Mouse (Mus musculus): ENCODE results near the gene Rgcc.

The Rgcc gene

DNA sequence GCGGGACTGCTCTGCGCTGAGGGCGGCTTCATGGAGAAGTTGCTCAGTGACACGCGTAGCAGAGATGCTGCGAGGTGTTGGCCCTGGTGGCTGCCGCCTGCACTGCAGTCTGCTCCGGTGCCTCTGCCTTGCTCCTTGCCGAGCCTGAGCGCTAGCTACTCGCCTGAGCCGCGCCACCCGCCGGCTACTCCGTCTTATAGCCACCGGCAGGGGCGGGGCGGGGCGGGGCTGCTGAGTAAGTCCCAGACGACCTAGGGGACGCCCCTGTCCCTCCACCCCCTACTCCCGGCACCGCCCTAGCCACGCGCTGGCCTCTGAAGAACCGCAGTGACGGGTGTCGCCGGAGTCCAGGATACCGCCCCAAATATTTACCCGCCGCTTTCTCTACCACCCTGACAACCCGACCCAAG is at the start of gene Rgcc:
Rgcc (minus strand) TSS at position 180 of the 410 bp plus-strand sequence.
- ChIA-PET POLR2A (interaction anchor here in 3 of 4 experiments (0.5 to 6.9 kb wide), 33 partner anchors 8 to 1227 kb away, joined by 3 to 47 read pairs (median 4); no protein-coding TSS in a partner anchor), CTCF (interaction anchor here (0.7 to 2.0 kb wide), 8 partner anchors 9 to 794 kb away, joined by 3 to 6 read pairs (median 3); no protein-coding TSS in a partner anchor)

DNA sequence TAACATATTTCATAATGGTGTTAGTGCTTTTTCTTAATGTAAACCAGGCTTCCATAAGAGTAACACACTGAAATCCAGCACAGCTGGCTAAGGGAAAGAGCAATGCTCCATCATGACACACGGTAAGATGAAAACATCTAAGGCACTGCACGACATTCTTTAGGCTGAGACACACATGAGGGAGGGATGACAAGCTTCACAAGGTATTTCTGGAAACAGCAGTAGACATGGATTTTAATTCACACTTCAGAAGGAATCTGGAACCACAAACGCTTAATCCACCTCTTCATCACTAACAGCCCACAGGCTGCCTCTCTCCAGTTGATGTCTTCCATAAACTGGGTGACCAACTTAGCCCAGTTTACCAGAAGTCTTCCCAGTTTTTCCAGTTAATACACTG is 44.9 kb upstream of the Rgcc start:
- ChIA-PET POLR2A (interaction anchor here in 2 of 4 experiments (0.7 to 1.5 kb wide), 5 partner anchors 11 to 647 kb away, joined by 3 to 5 read pairs (median 3); no protein-coding TSS in a partner anchor), CTCF (no interaction called here)

DNA sequence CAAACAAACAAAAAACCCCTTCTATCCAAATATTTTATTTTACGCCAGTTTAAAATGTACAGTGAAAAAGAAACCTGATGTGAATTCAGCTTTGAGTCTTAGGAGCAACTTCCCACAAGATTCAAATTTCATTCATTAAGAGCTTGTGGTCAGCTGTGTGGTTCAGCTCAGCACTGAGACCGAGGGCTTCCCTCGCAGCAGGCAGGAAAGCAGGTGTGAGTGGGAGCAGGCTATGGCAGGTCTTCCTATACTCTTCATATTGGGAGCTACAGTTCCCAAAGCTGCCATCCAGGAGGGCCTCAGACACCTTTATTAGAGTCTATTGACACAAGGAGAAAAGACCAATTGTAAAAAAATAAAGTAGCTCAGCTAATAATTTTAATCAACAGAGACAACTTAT is 34.2 kb upstream of the Rgcc start:
- ChIA-PET POLR2A (interaction anchor here in 2 of 4 experiments (0.6 to 1.3 kb wide), 2 partner anchors 133 to 610 kb away, joined by 3 to 4 read pairs; no protein-coding TSS in a partner anchor), CTCF (interaction anchor here (0.6 to 1.9 kb wide), 8 partner anchors 8 to 224 kb away, joined by 3 to 6 read pairs (median 4); no protein-coding TSS in a partner anchor)

GRCm38 (mm10) chr14:79331936-79332335 is 30.5 kb upstream of the Rgcc start:
- ChIA-PET POLR2A (interaction anchor here in 3 of 4 experiments (0.6 to 2.2 kb wide), 14 partner anchors 9 to 682 kb away, joined by 3 to 8 read pairs (median 3); partner anchors contain the start of gene Rgcc (in 1 of the 3)), CTCF (interaction anchor here in 1 of 4 experiments (1.0 to 1.5 kb wide), 2 partner anchors 11 to 207 kb away, joined by 4 to 9 read pairs; no protein-coding TSS in a partner anchor)

DNA sequence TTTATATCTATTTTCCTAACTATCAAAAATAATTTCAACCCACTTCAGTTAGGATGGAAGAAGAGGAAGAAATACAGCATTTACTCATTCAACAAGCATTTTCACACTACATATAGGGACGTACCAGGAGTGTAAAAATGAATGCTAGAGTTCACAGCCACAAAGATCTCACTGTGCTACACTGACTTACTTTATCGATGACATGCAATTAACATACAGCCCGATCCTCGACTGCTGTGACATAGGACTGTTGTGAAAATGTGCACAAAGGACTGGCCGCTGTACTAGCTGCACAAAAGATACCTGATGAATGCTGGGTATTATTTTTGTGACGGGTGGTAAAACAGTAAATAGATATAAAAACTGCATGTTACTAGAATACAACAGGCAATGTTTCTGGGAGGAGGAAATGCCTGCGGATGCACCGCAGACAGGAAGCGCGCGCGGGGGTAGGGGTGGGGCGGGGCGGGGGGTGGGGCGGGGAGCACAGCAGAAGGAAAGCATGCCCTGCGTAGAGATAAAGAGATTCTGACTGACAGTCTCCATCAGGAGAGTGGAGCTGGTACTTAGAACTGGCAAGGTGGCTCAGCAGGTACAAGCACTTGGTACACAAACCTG is 29.6 kb upstream of the Rgcc start:
- ChIA-PET CTCF (interaction anchor here in 1 of 4 experiments (1.0 kb wide), 1 partner anchor 206 kb away, joined by 4 read pairs; no protein-coding TSS in a partner anchor), POLR2A (interaction anchor here in 2 of 4 experiments (0.6 to 2.2 kb wide), 7 partner anchors 10 to 211 kb away, joined by 3 to 8 read pairs (median 3); no protein-coding TSS in a partner anchor)

DNA sequence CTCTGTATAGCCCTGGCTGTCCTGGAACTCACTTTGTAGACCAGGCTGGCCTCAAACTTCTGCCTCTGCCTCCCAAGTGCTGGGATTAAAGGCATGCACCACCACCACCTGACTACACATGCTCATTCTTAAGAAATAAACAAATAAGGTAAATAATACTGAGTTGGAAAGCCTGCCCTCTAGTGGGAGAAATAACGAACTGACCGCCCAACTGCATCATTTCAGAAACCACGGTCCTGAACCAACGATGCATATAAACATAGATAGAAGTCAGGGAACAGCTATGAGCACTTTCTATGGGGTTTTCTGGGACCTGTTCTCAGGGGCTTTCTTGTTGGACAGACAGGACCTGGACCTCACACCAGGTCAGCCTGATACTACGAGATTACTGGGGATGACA is 25.6 kb upstream of the Rgcc start:
- ChIA-PET CTCF (interaction anchor here (0.7 to 2.0 kb wide), 15 partner anchors 9 to 711 kb away, joined by 3 to 7 read pairs (median 4); no protein-coding TSS in a partner anchor), POLR2A (no interaction called here)

DNA sequence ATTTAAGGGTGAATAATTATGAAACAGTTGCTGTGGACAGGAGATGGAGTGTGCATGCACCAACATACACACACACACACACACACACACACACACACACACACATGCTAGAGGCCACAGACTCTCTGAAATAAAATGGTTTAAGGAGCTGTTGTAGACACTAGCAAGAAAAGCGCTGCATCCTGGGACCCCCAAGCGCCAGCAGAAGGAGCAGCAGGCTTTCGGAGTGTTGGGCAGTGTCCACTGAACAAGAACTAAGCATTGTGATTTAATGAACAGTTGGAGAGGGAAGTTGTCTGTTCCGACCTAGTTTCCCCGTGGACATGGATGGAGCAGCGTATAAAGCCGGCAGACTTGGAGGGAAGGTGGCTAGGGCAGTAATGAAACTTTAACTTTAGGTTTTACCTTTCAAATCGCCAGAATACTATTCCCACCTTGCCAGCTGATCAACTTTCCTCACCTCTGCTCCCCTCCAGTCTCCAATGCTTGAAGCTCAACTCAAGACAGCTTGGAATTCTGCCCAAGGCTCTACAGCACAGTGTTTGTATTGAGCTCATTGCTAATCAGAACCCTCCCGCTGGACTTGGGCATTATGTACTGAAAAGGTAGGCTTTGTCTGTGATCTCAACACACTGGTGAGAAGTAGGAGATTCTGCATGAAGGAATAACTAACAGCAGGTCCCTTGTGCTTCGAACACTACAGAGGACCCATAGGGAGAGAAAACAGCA is 22.8 kb upstream of the Rgcc start:
- ChIA-PET POLR2A (interaction anchor here in 1 of 4 experiments (1.0 to 3.1 kb wide), 3 partner anchors 10 to 37 kb away, joined by 3 to 11 read pairs (median 4); no protein-coding TSS in a partner anchor), CTCF (interaction anchor here in 1 of 4 experiments (0.6 to 0.8 kb wide), 2 partner anchors 11 to 138 kb away, joined by 4 read pairs; no protein-coding TSS in a partner anchor)

DNA sequence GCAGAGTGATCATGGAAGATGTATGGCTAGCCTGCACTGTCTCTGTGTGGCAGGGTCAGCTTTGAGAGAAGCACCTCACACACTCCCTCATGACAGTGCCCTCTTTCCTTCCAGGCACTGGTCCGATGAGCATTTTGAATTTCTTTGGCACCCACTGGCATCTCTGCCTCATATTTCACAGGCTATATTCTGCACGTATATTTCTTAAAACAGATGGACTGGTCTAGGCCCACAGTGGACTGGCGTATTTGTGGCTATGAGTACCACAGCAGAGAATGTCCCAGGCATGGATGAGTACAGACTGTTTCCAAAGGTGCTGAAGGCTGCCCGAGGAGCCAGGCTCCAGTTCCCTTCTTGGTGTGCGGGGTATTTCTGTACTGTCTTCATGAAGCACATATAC is 20.4 kb upstream of the Rgcc start:
- POLR2A ChIA-PET: interaction anchor here in 1 of 4 experiments (3.1 kb wide), 1 partner anchor 22 kb away, joined by 11 read pairs; no protein-coding TSS in a partner anchor
- CTCF ChIA-PET: interaction anchor here in 2 of 4 experiments (0.5 to 1.7 kb wide), 6 partner anchors 11 to 652 kb away, joined by 3 to 9 read pairs (median 5); partner anchors contain the start of gene Rgcc (in 1 of the 2)

GRCm38 (mm10) chr14:79321152-79321551 is 19.7 kb upstream of the Rgcc start:
- ChIA-PET POLR2A (interaction anchor here in 3 of 4 experiments (0.5 to 1.2 kb wide), 16 partner anchors 8 to 767 kb away, joined by 3 to 8 read pairs (median 3); partner anchors contain the start of gene Rgcc (in 1 of the 3)), CTCF (interaction anchor here (0.5 to 1.7 kb wide), 41 partner anchors 9 to 787 kb away, joined by 3 to 10 read pairs (median 4); partner anchors contain the start of gene Rgcc (in 2 of the 4))

GRCm38 (mm10) chr14:79317602-79318001 is 16.2 kb upstream of the Rgcc start:
- CTCF ChIA-PET: no interaction called here
- POLR2A ChIA-PET: interaction anchor here in 2 of 4 experiments (0.5 to 1.6 kb wide), 4 partner anchors 16 to 260 kb away, joined by 3 to 5 read pairs (median 4); partner anchors contain the start of gene Rgcc (in 1 of the 2)

DNA sequence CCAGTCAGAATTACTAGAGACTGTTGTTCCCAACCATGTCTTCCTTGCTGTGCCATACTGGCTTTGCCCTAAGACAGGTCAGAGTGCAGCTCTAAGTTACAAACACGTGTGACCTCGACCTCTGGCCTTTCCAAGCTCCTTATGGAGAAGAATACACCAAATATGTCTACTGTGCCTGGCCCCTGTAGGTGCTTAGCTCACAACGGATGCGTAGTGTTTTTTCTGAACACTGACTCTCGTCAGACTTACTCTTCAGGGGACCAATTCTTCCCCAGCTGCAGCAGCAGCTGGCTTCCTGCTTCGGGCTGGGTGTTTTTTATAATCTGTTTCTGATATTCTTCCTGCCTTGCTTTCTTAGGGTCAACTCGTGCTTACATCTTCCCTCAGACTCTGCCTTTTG is 14.4 kb upstream of the Rgcc start:
- CTCF ChIA-PET: interaction anchor here in 1 of 4 experiments (0.6 kb wide), 1 partner anchor 207 kb away, joined by 4 read pairs; no protein-coding TSS in a partner anchor
- POLR2A ChIA-PET: interaction anchor here (0.5 to 3.1 kb wide), 5 partner anchors 16 to 582 kb away, joined by 3 to 13 read pairs (median 3); no protein-coding TSS in a partner anchor

- ChIA-PET POLR2A (interaction anchor here (0.6 to 4.7 kb wide), 18 partner anchors 9 to 444 kb away, joined by 3 to 47 read pairs (median 4); partner anchors contain the start of gene Rgcc (in 2 of the 4)), CTCF (interaction anchor here in 3 of 4 experiments (0.6 to 2.0 kb wide), 6 partner anchors 13 to 190 kb away, joined by 3 to 6 read pairs (median 4); partner anchors contain the start of gene Rgcc (in 1 of the 3))
These were observed 13.0 kb upstream of the Rgcc start for GRCm38 (mm10) chr14:79314245-79315010.

DNA sequence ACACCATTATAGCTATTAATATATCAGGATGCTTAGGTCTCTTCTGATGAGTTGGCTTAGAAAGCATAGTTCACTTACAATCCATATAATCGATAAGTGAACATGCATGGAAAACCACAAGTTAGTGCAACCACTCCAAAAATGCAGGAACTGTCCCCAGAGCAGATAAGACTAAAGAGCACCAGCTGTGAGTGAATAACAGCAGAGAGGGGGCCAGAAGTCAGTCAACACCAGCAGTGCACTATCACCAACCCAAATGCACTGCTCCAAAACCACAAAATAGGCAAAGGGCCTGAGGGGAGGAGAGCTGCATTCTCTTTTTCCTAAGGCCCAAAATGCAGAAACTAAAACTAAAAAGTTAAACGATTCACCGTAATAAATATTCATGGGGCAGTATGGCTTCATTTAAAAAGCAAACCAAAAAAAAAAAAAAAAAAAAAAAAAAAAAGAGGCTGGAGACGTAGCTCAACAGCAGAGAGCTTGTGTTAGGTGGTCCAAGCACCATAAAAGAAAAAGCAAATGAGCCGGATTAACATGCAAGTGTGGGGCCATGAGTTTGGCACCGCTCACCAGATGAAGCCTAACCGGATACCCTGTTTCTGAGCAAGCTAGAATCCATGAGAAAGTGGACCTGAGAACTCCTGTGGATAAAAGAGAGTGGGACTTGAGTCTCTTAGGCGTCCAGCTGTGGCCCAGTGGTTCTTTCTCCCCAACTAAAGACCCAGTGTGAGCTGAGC is 12.2 kb upstream of the Rgcc start:
- CTCF ChIA-PET: interaction anchor here in 3 of 4 experiments (0.6 to 2.0 kb wide), 8 partner anchors 13 to 716 kb away, joined by 3 to 6 read pairs (median 4); partner anchors contain the start of gene Rgcc (in 1 of the 3)
- POLR2A ChIA-PET: interaction anchor here (0.6 to 4.7 kb wide), 25 partner anchors 7 to 443 kb away, joined by 3 to 47 read pairs (median 4); partner anchors contain the start of gene Rgcc (in 2 of the 4)

GRCm38 (mm10) chr14:79312719-79313118 is 11.3 kb upstream of the Rgcc start:
- CTCF ChIA-PET: interaction anchor here in 1 of 4 experiments (2.0 kb wide), 1 partner anchor 12 kb away, joined by 6 read pairs; the partner anchor contains the start of gene Rgcc
- POLR2A ChIA-PET: interaction anchor here in 2 of 4 experiments (0.6 to 4.7 kb wide), 14 partner anchors 8 to 215 kb away, joined by 3 to 47 read pairs (median 4); partner anchors contain the start of gene Rgcc (in 2 of the 2)

GRCm38 (mm10) chr14:79311918-79312454 is 10.5 kb upstream of the Rgcc start:
- CTCF ChIA-PET: interaction anchor here in 2 of 4 experiments (0.6 to 1.3 kb wide), 3 partner anchors 9 to 1626 kb away, joined by 4 to 5 read pairs (median 4); no protein-coding TSS in a partner anchor
- POLR2A ChIA-PET: interaction anchor here in 3 of 4 experiments (0.6 to 4.7 kb wide), 24 partner anchors 9 to 938 kb away, joined by 3 to 47 read pairs (median 4); partner anchors contain the start of genes Rgcc (in 2 of the 3) and Kbtbd7 (in 1 of the 3)

DNA sequence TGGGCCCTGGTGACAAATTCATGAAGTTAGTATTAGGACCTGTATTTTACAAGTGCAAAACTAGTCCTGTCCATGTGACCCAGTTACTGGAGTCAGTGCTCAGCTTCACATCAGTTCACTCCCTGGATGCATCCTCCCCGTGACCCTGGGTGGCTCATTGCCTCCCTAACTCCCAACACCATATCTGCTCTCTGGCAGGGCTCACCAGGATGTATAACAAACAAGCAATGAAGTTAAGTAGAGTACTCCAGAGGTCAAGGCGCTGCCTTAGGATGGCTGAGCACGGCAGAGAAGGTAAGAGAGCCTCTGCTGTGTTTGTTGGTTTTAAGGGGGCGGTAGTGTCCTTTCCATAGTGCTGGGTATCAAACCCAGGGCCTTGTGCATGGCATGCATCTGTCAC is 7.7 kb upstream of the Rgcc start:
- POLR2A ChIA-PET: interaction anchor here in 1 of 4 experiments (0.8 to 5.1 kb wide), 3 partner anchors 10 to 23 kb away, joined by 3 to 21 read pairs (median 18); no protein-coding TSS in a partner anchor
- CTCF ChIA-PET: interaction anchor here in 1 of 4 experiments (0.6 to 1.0 kb wide), 2 partner anchors 19 to 58 kb away, joined by 3 read pairs; no protein-coding TSS in a partner anchor

Measured in embryonic stem cell, embryonic (primary cell).